Mouse (Mus musculus): ENCODE data around the gene Hist1h4d. TPM values are rescaled to one million over a fixed set of nuclear protein-coding genes. Genes with fewer than 3 reads are reported as not detected.

Hist1h4d gene
- total RNA-seq, 2 experiments from 2014 or later: 726 to 742 TPM

Other genes starting within 250 kb of the Hist1h4d start
- gene Zfp322a, start 212.4 kb upstream of the Hist1h4d start, total RNA-seq (2023): 1 to 10 TPM; 9.4 to 9.9 TPM
- gene Abt1, start 157.7 kb upstream of the Hist1h4d start, total RNA-seq (2023): 10 to 100 TPM in 1 of 2 experiments, 1 to 10 TPM in 1; 8.7 to 10.1 TPM
- under 1 TPM; 0.11 to 0.29 TPM for gene Btn1a1, start 115.7 kb upstream of the Hist1h4d start, total RNA-seq (2023)
- not detected for gene Btn2a2, start 92.7 kb upstream of the Hist1h4d start, total RNA-seq (2023)
- 1,000 to 10,000 TPM; 1,672 to 1,684 TPM for gene Hist1h4h, start 50.5 kb upstream of the Hist1h4d start, total RNA-seq (2023)
- gene Hist1h2af, start 47.7 kb upstream of the Hist1h4d start, total RNA-seq (2023): 1,000 to 10,000 TPM; 1,080 to 1,089 TPM
- gene Hist1h3g, start 46.2 kb upstream of the Hist1h4d start, total RNA-seq (2023): 100 to 1,000 TPM; 354 to 358 TPM
- 100 to 1,000 TPM; 133 to 136 TPM for gene Hist1h2bh, start 38.2 kb upstream of the Hist1h4d start, total RNA-seq (2023)
- gene Hist1h3f, start 37.5 kb upstream of the Hist1h4d start, total RNA-seq (2023): 100 to 1,000 TPM; 457 to 468 TPM
- 1,000 to 10,000 TPM; 2,366 to 2,514 TPM for gene Hist1h4f, start 29.9 kb upstream of the Hist1h4d start, total RNA-seq (2023)
- gene Hist1h1d, start 28.3 kb upstream of the Hist1h4d start, total RNA-seq (2023): 100 to 1,000 TPM; 108 to 121 TPM
- 100 to 1,000 TPM; 839 to 947 TPM for gene Hist1h3e, start 19.2 kb upstream of the Hist1h4d start, total RNA-seq (2023)
- gene Hist1h2ae, start 10.4 kb upstream of the Hist1h4d start, total RNA-seq (2023): 100 to 1,000 TPM; 191 to 199 TPM
- 1,000 to 10,000 TPM; 1,545 to 1,845 TPM for gene Hist1h2bg, start 10.2 kb upstream of the Hist1h4d start, total RNA-seq (2023)
- gene Hist1h2bf, start 7.4 kb upstream of the Hist1h4d start, total RNA-seq (2023): 1,000 to 10,000 TPM; 1,042 to 1,254 TPM
- 100 to 1,000 TPM; 115 to 121 TPM for gene Hist1h2ad, start 7.2 kb upstream of the Hist1h4d start, total RNA-seq (2023)
- gene Hist1h3d, start 5.8 kb upstream of the Hist1h4d start, total RNA-seq (2023): 100 to 1,000 TPM; 147 to 159 TPM
- gene Hist1h2be, start 39.5 kb downstream of the Hist1h4d start, total RNA-seq (2023): 100 to 1,000 TPM; 103 to 111 TPM
- gene Hist1h1e, start 41.0 kb downstream of the Hist1h4d start, total RNA-seq (2023): 100 to 1,000 TPM; 779 TPM
- gene Hist1h2ac, start 102.3 kb downstream of the Hist1h4d start, total RNA-seq (2023): 10 to 100 TPM; 48.0 to 51.5 TPM
- gene Hist1h2bc, start 102.6 kb downstream of the Hist1h4d start, total RNA-seq (2023): 100 to 1,000 TPM in 1 of 2 experiments, 10 to 100 TPM in 1; 97.4 to 109 TPM
- 1 to 10 TPM in 1 of 2 experiments, under 1 TPM in 1; 0.86 to 1.1 TPM for gene Hist1h1t, start 114.2 kb downstream of the Hist1h4d start, total RNA-seq (2023)
- 100 to 1,000 TPM; 391 to 419 TPM for gene Hist1h4c, start 116.9 kb downstream of the Hist1h4d start, total RNA-seq (2023)
- gene Hfe, start 129.3 kb downstream of the Hist1h4d start, total RNA-seq (2023): 1 to 10 TPM; 4.2 to 6.6 TPM
- 1,000 to 10,000 TPM; 1,619 to 1,663 TPM for gene Hist1h1c, start 157.2 kb downstream of the Hist1h4d start, total RNA-seq (2023)
- gene Hist1h3c, start 164.0 kb downstream of the Hist1h4d start, total RNA-seq (2023): 100 to 1,000 TPM; 617 to 658 TPM
- 100 to 1,000 TPM; 868 to 875 TPM for gene Hist1h2bb, start 165.1 kb downstream of the Hist1h4d start, total RNA-seq (2023)
- gene Hist1h2ab, start 169.5 kb downstream of the Hist1h4d start, total RNA-seq (2023): 1,000 to 10,000 TPM; 1,294 to 1,569 TPM
- 1,000 to 10,000 TPM; 1,352 to 1,548 TPM for gene Hist1h3b, start 170.7 kb downstream of the Hist1h4d start, total RNA-seq (2023)
- gene Hist1h4b, start 175.4 kb downstream of the Hist1h4d start, total RNA-seq (2023): 100 to 1,000 TPM; 569 to 600 TPM
- gene Hist1h4a, start 179.6 kb downstream of the Hist1h4d start, total RNA-seq (2023): 100 to 1,000 TPM; 541 to 562 TPM
- gene Hist1h3a, start 180.8 kb downstream of the Hist1h4d start, total RNA-seq (2023): 1,000 to 10,000 TPM in 1 of 2 experiments, 100 to 1,000 TPM in 1; 878 to 1,040 TPM
- gene Hist1h1a, start 182.1 kb downstream of the Hist1h4d start, total RNA-seq (2023): 100 to 1,000 TPM; 455 to 460 TPM
- not detected for gene Trim38, start 188.3 kb downstream of the Hist1h4d start, total RNA-seq (2023)
- gene Slc17a2, start 225.4 kb downstream of the Hist1h4d start, total RNA-seq (2023): not detected